15 mouse cellular contexts compared by ENCODE assay signal in the genomic region with DNA sequence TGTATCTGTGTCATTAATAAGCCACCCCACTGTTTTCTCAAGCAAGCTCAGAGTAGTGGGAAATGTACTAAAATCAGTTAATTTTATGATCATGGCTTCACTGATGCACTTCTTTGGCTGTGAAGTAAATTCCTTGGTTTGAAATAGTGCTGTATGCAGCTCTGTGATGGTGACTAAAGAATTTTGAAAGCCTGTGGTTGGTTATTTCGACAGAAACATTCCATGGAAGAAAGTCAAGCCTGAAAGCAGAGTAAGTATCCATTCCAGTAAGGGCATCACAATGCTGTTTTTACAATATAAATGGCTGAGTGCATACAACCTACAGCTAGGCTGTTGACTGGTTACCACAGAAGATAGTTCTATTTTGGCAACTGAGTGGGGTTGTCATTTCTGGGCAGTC.
"Had no signal": no experiment of that assay in that cellular context is flagged by ENCODE, and none has a peak within 500 bp of the region (broad histone marks: within the 10 kb centered on the region; RNA-seq: fewer than 3 reads in every experiment).

No protein-coding gene starts in this region.

- DNase-seq: liver, postnatal 0 days; lung, adult 2 months; lung, postnatal 14 days; lung, postnatal 36 days; right cerebral cortex, postnatal 14 days; thymus, adult 2 months; thymus, postnatal 36 days had no signal

- H3K4me3 ChIP-seq: lung, embryonic 15.5 days; megakaryocyte, embryonic 14.5 days; midbrain, embryonic 13.5 days; midbrain, embryonic 15.5 days; neural tube, embryonic 12.5 days; stomach, embryonic 15.5 days had no signal

- H3K4me1 ChIP-seq: lung, embryonic 15.5 days; megakaryocyte, embryonic 14.5 days; midbrain, embryonic 13.5 days; midbrain, embryonic 15.5 days; neural tube, embryonic 12.5 days; stomach, embryonic 15.5 days had no signal

- H3K27ac ChIP-seq: lung, embryonic 15.5 days; macrophage; midbrain, embryonic 13.5 days; midbrain, embryonic 15.5 days; neural tube, embryonic 12.5 days; stomach, embryonic 15.5 days; stomach, postnatal 0 days had no signal
